Mouse (Mus musculus) brain, embryonic 14.5 days (tissue): ENCODE measurements around the gene Jazf1.

Experiments used
- CTCF ChIP-seq: fragments of 200-500 bp; IDR thresholded peaks from 2 replicates; pipeline ENCODE4 v1.5.1; 2012; ENCODE audit warnings: inconsistent platforms, mild to moderate bottlenecking, moderate library complexity, borderline replicate concordance; ENCODE audit not compliant: insufficient read depth, insufficient read length; ENCODE audit errors: extremely low read depth
- POLR2A ChIP-seq: fragments of 200-500 bp; IDR thresholded peaks from 2 replicates; pipeline ENCODE4 v1.6.1; 2012; ENCODE audit warnings: mild to moderate bottlenecking, inconsistent platforms, borderline replicate concordance; ENCODE audit not compliant: poor library complexity, insufficient read depth, insufficient read length, severe bottlenecking; ENCODE audit errors: extremely low read depth

DNA sequence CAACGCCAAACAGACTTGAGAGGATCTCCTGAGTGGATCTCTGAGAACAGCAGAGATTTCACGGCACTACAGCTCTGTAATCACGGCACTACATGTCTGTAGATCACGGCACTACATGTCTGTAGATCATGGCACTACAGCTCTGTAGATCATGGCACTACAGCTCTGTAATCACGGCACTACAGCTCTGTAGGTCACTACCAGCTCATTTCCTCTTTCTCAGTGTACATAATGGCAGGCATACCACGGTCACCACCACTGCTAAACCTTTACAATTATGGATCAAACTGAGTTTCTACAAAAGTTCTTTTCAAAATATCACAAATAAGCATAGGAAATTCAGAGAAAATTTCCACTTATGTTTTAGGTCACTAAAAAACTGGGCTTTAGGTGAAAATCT lies 147.7 kb downstream of the Jazf1 start:
- TF ChIP-seq CTCF (no peak), POLR2A (no peak)
